Mouse (Mus musculus) heart, adult 18-20 months (tissue): Measurements from ENCODE around the gene Mepe. TPM values are rescaled to one million over a fixed set of nuclear protein-coding genes. Genes with fewer than 3 reads are reported as not detected.

Experiments used
- DNase-seq, 2 experiments: peaks; one replicate each; pipeline ENCODE4 v3.0.0; 2021 to 2022; ENCODE audit warnings: mixed read lengths in 1 of 2
- long read RNA-seq, 2 experiments: library from polyadenylated mRNA; stranded (forward); transcript quantifications; one replicate each; pipeline ENCODE4 v2.0.0; 2021
- total RNA-seq, 2 experiments: library from RNA; stranded (reverse); gene quantifications; 2 replicates each; pipeline ENCODE4 v1.2.3; 2021

Mepe gene
- not detected for total RNA-seq
- long read RNA-seq, experiment 1 = 0 reads
- long read RNA-seq, experiment 2 = 0 reads

GRCm38 (mm10) chr5:104325029-104325428 is at the start of gene Mepe:
Gene Mepe (plus strand): TSS chr5:104325329.
- no peak for DNase-seq

GRCm38 (mm10) chr5:104294201-104294600 is 30.9 kb upstream of the Mepe start:
- no peak for DNase-seq

- DNase-seq = no peak
Measured at GRCm38 (mm10) chr5:104298994-104299393, 26.1 kb upstream of the Mepe start, which contains the start of gene Ibsp. Gene Ibsp (plus strand): TSS chr5:104299171.

- no peak for DNase-seq
Measured at GRCm38 (mm10) chr5:104314073-104314472, 11.1 kb upstream of the Mepe start.

- no peak for DNase-seq
Measured at GRCm38 (mm10) chr5:104326884-104327283, 1.8 kb downstream of the Mepe start.

GRCm38 (mm10) chr5:104327389-104327788 is 2.3 kb downstream of the Mepe start:
- DNase-seq = no peak

GRCm38 (mm10) chr5:104327876-104328275 is 2.7 kb downstream of the Mepe start:
- DNase-seq = no peak

- no peak for DNase-seq
Measured at GRCm38 (mm10) chr5:104328317-104328850, 3.3 kb downstream of the Mepe start.

GRCm38 (mm10) chr5:104329381-104329780 is 4.3 kb downstream of the Mepe start:
- DNase-seq = no peak

GRCm38 (mm10) chr5:104330088-104330487 is 5.0 kb downstream of the Mepe start:
- no peak for DNase-seq

- no peak for DNase-seq
Measured at GRCm38 (mm10) chr5:104332296-104332695, 7.2 kb downstream of the Mepe start.

- DNase-seq = peak; percentile 55 to 77
Measured at GRCm38 (mm10) chr5:104333231-104333640, 8.1 kb downstream of the Mepe start.

- no peak for DNase-seq
Measured at GRCm38 (mm10) chr5:104333643-104334042, 8.5 kb downstream of the Mepe start.

GRCm38 (mm10) chr5:104334516-104334915 is 9.4 kb downstream of the Mepe start:
- DNase-seq = no peak

GRCm38 (mm10) chr5:104335962-104336361 is 10.8 kb downstream of the Mepe start:
- DNase-seq = no peak

- no peak for DNase-seq
Measured at GRCm38 (mm10) chr5:104337491-104337890, 12.4 kb downstream of the Mepe start.

- DNase-seq = no peak
Measured at GRCm38 (mm10) chr5:104339009-104339408, 13.9 kb downstream of the Mepe start.

- DNase-seq = peak; percentile 9 to 34
Measured at GRCm38 (mm10) chr5:104339706-104340512, 14.8 kb downstream of the Mepe start.

GRCm38 (mm10) chr5:104340513-104340829 is 15.3 kb downstream of the Mepe start:
- DNase-seq = no peak

GRCm38 (mm10) chr5:104342881-104343280 is 17.8 kb downstream of the Mepe start:
- no peak for DNase-seq

- DNase-seq = no peak
Measured at GRCm38 (mm10) chr5:104344526-104345240, 19.6 kb downstream of the Mepe start.

- peak; percentile 20 to 44 for DNase-seq
Measured at GRCm38 (mm10) chr5:104345241-104345630, 20.1 kb downstream of the Mepe start.

GRCm38 (mm10) chr5:104351041-104351440 is 25.9 kb downstream of the Mepe start:
- DNase-seq = no peak
